Mouse (Mus musculus) stomach, postnatal 0 days (tissue): ENCODE measurements at regions not wholly inside any gene's neighbourhood (a gene's known extent, or its start where the extent isn't known, plus 50 kb on each side); places are given as distances from the start of the nearest gene placed in this dataset.

Experiments
- ATAC-seq: fragments of 200-750 bp; cut with Nextera tagmentation; 2 replicates; pipeline ENCODE4 v1.8.0; 2017; ENCODE audit not compliant: low FRiP score, low TSS enrichment
- DNase-seq: peaks from one replicate; pipeline ENCODE4 v3.0.0-alpha.2; 2016; ENCODE audit warnings: low spot score
- H3K27ac ChIP-seq: fragments of 300-500 bp; sonication (generic); replicated peaks from 2 replicates; pipeline ENCODE4 v1.5.1; 2014; ENCODE audit warnings: mild to moderate bottlenecking, control low read depth
- H3K27me3 ChIP-seq: fragments of 300-500 bp; sonication (generic); 2 replicates; pipeline ENCODE4 v1.6.1; 2014; ENCODE audit warnings: low read length; ENCODE audit not compliant: control insufficient read depth, insufficient read depth
- H3K36me3 ChIP-seq: fragments of 300-500 bp; sonication (generic); 2 replicates; pipeline ENCODE4 v1.6.1; 2014; ENCODE audit warnings: low read length, mixed read lengths; ENCODE audit not compliant: control insufficient read depth, insufficient read depth
- H3K4me1 ChIP-seq: fragments of 300-500 bp; sonication (generic); replicated peaks from 2 replicates; pipeline ENCODE4 v1.6.1; 2014; ENCODE audit warnings: antibody characterized with exemption; ENCODE audit not compliant: control insufficient read depth, insufficient read depth
- H3K4me2 ChIP-seq: fragments of 300-500 bp; sonication (generic); replicated peaks from 2 replicates; pipeline ENCODE4 v1.6.1; 2014; ENCODE audit warnings: low read depth, mild to moderate bottlenecking, control low read depth, moderate library complexity
- H3K4me3 ChIP-seq: fragments of 300-500 bp; sonication (generic); 2 replicates; pipeline ENCODE4 v1.5.1; 2014; ENCODE audit warnings: low read depth, low read length, control low read depth
- H3K9ac ChIP-seq: fragments of 300-500 bp; sonication (generic); 2 replicates; pipeline ENCODE4 v1.6.1; 2014; ENCODE audit warnings: mild to moderate bottlenecking, low read length, control low read depth, mixed read lengths
- H3K9me3 ChIP-seq: fragments of 300-500 bp; sonication (generic); 2 replicates; pipeline ENCODE4 v1.6.1; 2016; ENCODE audit warnings: low read length; ENCODE audit not compliant: control insufficient read depth
- CTCF ChIP-seq: IDR thresholded peaks from 2 replicates; pipeline ENCODE4 v1.5.1; 2016; ENCODE audit warnings: antibody characterized with exemption, low read depth, mild to moderate bottlenecking, moderate library complexity
- EP300 ChIP-seq: optimal IDR thresholded peaks from 2 replicates; pipeline ENCODE3; 2016; ENCODE audit warnings: antibody characterized with exemption
- WGBS: fragments of 180-500 bp; shearing (Covaris S2); extraction: QIAGEN DNeasy Blood & Tissue Kit; methylation state at CpG from one replicate; pipeline ENCODE4 v1.1.7; 2014; 5-methylcytosine and 5-hydroxymethylcytosine counted together

DNA sequence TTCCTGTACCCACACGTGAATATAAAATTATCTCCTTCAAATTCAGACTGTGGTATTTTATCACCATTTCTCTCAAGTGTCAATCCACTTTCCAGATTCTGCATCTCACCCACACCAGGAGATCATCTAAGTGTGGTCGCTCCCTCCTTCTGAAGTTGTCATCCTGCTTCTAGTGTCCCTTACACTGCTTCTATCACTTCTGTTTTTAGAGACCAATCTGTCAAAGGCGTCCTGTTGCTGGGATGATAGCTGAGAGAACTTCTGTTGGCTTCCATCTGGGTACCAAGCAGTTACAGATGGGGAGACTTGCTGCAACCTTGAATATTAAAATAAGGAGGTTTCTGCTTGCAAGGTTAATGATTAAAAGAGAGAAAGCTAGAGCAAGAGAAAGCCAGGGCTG is 1111.2 kb upstream of the Lrrc6 start:
- no peaks in the 10 kb centered on the region for H3K36me3 ChIP-seq
- H3K27me3 ChIP-seq: no peaks in the 10 kb centered on the region
- H3K4me3 ChIP-seq: no peak overlapping the region
- H3K4me1 ChIP-seq: no peaks in the 10 kb centered on the region
- H3K27ac ChIP-seq: no peak overlapping the region
- H3K9me3 ChIP-seq: no peaks in the 10 kb centered on the region
- DNase-seq (no peak), ATAC-seq (no peak)
- 51% methylated on average over 3 of the region's 3 CpGs for WGBS
- no peak overlapping the region for H3K4me2 ChIP-seq
- no peak overlapping the region for H3K9ac ChIP-seq
- TF ChIP-seq CTCF (no peak), EP300 (no peak)

DNA sequence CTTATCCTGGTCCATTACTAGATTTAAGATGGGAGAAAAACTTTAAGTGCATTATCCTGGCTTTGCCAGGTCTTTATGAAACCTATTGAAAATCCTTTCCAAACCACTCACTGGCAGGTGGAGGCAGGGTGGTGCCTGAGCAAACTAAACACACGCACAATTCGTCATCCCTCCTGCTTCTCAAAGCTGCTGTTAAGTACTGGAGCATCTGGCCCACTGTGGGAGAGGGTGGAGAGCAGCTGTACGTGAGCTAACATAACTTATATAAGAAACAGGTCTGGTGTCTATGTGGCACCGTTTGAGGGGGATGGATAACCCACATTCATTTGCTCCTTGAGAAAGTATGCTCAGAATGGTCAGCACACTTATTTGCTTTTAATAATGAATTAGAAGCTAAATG is 1097.7 kb upstream of the Lrrc6 start:
- H3K27me3 ChIP-seq: no peaks in the 10 kb centered on the region
- no peaks in the 10 kb centered on the region for H3K36me3 ChIP-seq
- 37% methylated on average over 4 of the region's 4 CpGs for WGBS
- no peak overlapping the region for H3K9ac ChIP-seq
- H3K9me3 ChIP-seq: no peaks in the 10 kb centered on the region
- TF ChIP-seq CTCF (no peak), EP300 (no peak)
- H3K27ac ChIP-seq: no peak overlapping the region
- H3K4me1 ChIP-seq: no peaks in the 10 kb centered on the region
- no peak for DNase-seq
- no peak overlapping the region for H3K4me2 ChIP-seq
- no peak overlapping the region for H3K4me3 ChIP-seq
- ATAC-seq: no peak

DNA sequence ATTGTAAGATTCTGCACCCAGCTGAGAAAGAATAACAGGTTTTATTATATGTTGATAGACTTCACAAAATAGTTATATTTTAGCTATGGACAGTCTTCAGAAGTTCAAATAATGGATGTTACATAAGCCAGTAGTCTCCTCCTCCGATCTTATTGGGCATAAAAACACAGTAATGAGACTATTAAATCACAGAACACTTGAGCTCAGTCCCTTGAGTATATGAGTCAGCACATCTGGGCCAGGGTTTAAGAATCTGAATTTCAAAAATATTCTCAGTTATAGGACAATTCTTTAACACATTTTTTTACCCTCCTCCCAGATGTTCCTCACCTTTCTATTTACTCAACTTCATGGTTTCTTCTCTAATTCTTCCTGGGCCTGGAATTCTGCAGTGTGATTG is 1075.9 kb upstream of the Lrrc6 start:
- Histone ChIP-seq H3K9me3 (no peaks in the 10 kb centered on the region), H3K4me2 (no peak overlapping the region), H3K4me3 (no peak overlapping the region), H3K4me1 (no peaks in the 10 kb centered on the region), H3K27ac (no peak overlapping the region), H3K9ac (no peak overlapping the region), H3K36me3 (no peaks in the 10 kb centered on the region), H3K27me3 (no peaks in the 10 kb centered on the region)
- 63% methylated on average over 1 of the region's 1 CpGs for WGBS
- TF ChIP-seq EP300: no peak
- TF ChIP-seq CTCF: no peak
- no peak for ATAC-seq
- no peak for DNase-seq

DNA sequence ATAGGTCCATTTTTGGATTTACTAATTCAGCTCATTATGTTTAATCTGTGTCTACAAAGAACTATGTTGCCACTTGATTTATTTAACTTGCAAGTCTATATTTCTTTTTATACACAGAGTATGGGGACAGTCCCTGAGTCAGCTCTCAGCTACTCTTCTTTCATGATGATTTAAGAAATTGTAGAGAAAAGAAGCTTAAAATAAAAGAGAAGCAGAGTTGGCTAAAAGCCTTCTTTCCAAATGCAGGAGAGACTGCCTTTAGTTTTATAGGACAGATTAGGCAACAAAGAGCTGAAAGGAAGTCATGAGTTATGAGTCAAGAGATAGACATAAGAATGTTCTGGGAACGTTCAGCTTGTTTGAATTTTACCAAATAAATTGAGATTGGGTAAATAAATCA is 1070.9 kb upstream of the Lrrc6 start:
- 15% methylated on average over 1 of the region's 1 CpGs for WGBS
- ATAC-seq (no peak), DNase-seq (no peak)
- no peak overlapping the region for H3K4me3 ChIP-seq
- no peak overlapping the region for H3K9ac ChIP-seq
- no peak overlapping the region for H3K4me2 ChIP-seq
- no peaks in the 10 kb centered on the region for H3K9me3 ChIP-seq
- H3K27me3 ChIP-seq: no peaks in the 10 kb centered on the region
- TF ChIP-seq EP300: no peak
- no peak for TF ChIP-seq CTCF
- H3K27ac ChIP-seq: no peak overlapping the region
- H3K4me1 ChIP-seq: no peaks in the 10 kb centered on the region
- H3K36me3 ChIP-seq: no peaks in the 10 kb centered on the region

DNA sequence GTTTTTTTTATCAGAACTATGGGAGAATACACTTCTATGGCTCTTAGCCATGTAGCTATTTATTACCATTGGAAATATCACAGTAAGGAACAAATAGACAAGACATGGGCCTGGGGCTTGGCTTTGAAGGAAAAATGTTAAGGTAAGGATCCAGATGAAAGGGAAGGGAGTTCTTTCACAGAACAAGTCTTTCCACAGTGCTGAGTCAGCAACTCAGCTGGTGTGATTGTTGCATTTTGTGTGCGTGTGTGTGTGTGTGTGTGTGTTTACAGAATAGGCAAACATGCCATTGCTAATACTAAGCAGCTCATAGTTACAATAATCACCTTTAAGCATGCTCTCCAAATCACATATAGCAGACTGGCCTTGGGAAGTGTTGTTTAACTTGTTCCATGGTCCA is 1056.6 kb upstream of the Lrrc6 start:
- Histone ChIP-seq H3K27me3 (no peaks in the 10 kb centered on the region), H3K9me3 (no peaks in the 10 kb centered on the region), H3K4me1 (no peaks in the 10 kb centered on the region), H3K9ac (no peak overlapping the region), H3K4me3 (no peak overlapping the region), H3K4me2 (no peak overlapping the region), H3K27ac (no peak overlapping the region), H3K36me3 (no peaks in the 10 kb centered on the region)
- DNase-seq (no peak), ATAC-seq (no peak)
- WGBS: 62% methylated on average over 1 of the region's 1 CpGs
- no peak for TF ChIP-seq EP300
- TF ChIP-seq CTCF: no peak

DNA sequence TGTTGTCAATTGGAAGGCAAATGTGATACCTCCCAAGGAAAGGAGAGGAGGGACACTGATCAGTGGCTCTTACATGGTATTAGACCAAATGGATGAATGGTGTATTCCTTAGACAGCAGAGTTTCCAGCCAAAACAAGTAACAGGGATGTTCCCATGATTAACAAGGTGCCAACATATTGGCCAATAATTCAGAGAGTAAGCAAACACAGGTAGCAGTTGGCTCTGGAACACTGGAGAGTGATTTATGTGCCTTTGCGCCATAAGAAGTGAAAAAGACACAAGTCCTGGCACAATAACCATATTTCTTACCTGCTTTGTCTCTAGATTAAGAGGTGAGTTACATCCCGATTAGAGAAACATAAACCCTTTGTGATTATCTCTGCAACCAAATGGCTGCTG is 1051.2 kb upstream of the Lrrc6 start:
- TF ChIP-seq EP300 (no peak), CTCF (no peak)
- no peaks in the 10 kb centered on the region for H3K9me3 ChIP-seq
- WGBS: 65% methylated on average over 2 of the region's 2 CpGs
- H3K36me3 ChIP-seq: no peaks in the 10 kb centered on the region
- no peaks in the 10 kb centered on the region for H3K4me1 ChIP-seq
- H3K4me3 ChIP-seq: no peak overlapping the region
- no peak overlapping the region for H3K27ac ChIP-seq
- DNase-seq (no peak), ATAC-seq (no peak)
- H3K9ac ChIP-seq: no peak overlapping the region
- no peak overlapping the region for H3K4me2 ChIP-seq
- no peaks in the 10 kb centered on the region for H3K27me3 ChIP-seq
